Mouse (Mus musculus) bone marrow, adult 2 months (tissue): ENCODE results near the gene Ddx59. TPM values are rescaled to one million over a fixed set of nuclear protein-coding genes. Genes with fewer than 3 reads are reported as not detected.

Source experiments
- H3K27ac ChIP-seq: fragments of 200-500 bp; 2 replicates; pipeline ENCODE4 v1.5.1; 2012; ENCODE audit warnings: low read depth, mild to moderate bottlenecking, control low read depth, inconsistent platforms, low read length; ENCODE audit not compliant: control insufficient read depth, poor library complexity, insufficient read depth
- H3K4me1 ChIP-seq: fragments of 200-500 bp; 2 replicates; pipeline ENCODE4 v1.6.1; 2011; ENCODE audit warnings: low read length; ENCODE audit not compliant: control insufficient read depth, insufficient read depth
- H3K4me3 ChIP-seq: fragments of 200-500 bp; replicated peaks from 2 replicates; pipeline ENCODE3; 2011; ENCODE audit warnings: mild to moderate bottlenecking, low read depth, low read length, control low read depth; ENCODE audit not compliant: control insufficient read depth
- CTCF ChIP-seq: fragments of 200-500 bp; IDR thresholded peaks from 2 replicates; pipeline ENCODE4 v1.5.1; 2011; ENCODE audit warnings: low read length, control low read depth; ENCODE audit not compliant: control insufficient read depth, insufficient read depth
- POLR2A ChIP-seq: fragments of 200-500 bp; IDR thresholded peaks from 2 replicates; pipeline ENCODE4 v1.6.1; 2011; ENCODE audit warnings: low read depth, mild to moderate bottlenecking, control low read depth, low read length, borderline replicate concordance; ENCODE audit not compliant: control insufficient read depth
- WGBS: fragments of 180-500 bp; shearing (Covaris S2); methylation state at CpG from one replicate; pipeline ENCODE4 v1.1.7; 2018; 5-methylcytosine and 5-hydroxymethylcytosine counted together
- polyA plus RNA-seq: library from polyadenylated mRNA; stranded (reverse); fragments of >200 nt; gene quantifications from 2 replicates; pipeline ENCODE4 v1.2.4, GENCODE M21; 2011; ENCODE audit warnings: low replicate concordance; ENCODE audit not compliant: missing spikeins, insufficient read depth, insufficient read length

The Ddx59 gene
- polyA plus RNA-seq, 1 experiment = 3.9 TPM

GRCm38 (mm10) chr1:136456741-136457140, 41.7 kb downstream of the Ddx59 start:
- Histone ChIP-seq H3K27ac (no peak overlapping the region), H3K4me3 (no peak overlapping the region), H3K4me1 (no peaks in the 10 kb centered on the region)
- 74% methylated on average over 6 of the region's 6 CpGs for WGBS
- no peak for TF ChIP-seq CTCF
- TF ChIP-seq POLR2A = no peak

GRCm38 (mm10) chr1:136457403-136457802, 42.3 kb downstream of the Ddx59 start:
- TF ChIP-seq POLR2A (no peak), CTCF (no peak)

GRCm38 (mm10) chr1:136458691-136459245, 43.7 kb downstream of the Ddx59 start:
- Histone ChIP-seq H3K4me3 (no peak overlapping the region), H3K4me1 (no peaks in the 10 kb centered on the region), H3K27ac (no peak overlapping the region)
- WGBS = 32% methylated on average over 9 of the region's 9 CpGs
- TF ChIP-seq CTCF (no peak), POLR2A (no peak)

More at GRCm38 (mm10) chr1:136457403-136457802, 42.3 kb downstream of the Ddx59 start:
- no peak overlapping the region for H3K27ac ChIP-seq
- H3K4me1 ChIP-seq = no peaks in the 10 kb centered on the region
- H3K4me3 ChIP-seq = no peak overlapping the region
- 70% methylated on average over 4 of the region's 4 CpGs for WGBS

- no peak overlapping the region for H3K4me3 ChIP-seq
- no peak overlapping the region for H3K27ac ChIP-seq
- WGBS = 72% methylated on average over 10 of the region's 10 CpGs
- TF ChIP-seq POLR2A (no peak), CTCF (no peak)
- peaks cover 1% of the 10 kb centered on the region; the same call in 1 of the 2 replicates for H3K4me1 ChIP-seq
These were observed 47.4 kb downstream of the Ddx59 start for GRCm38 (mm10) chr1:136462443-136462842.

GRCm38 (mm10) chr1:136465168-136465567, 50.1 kb downstream of the Ddx59 start:
- TF ChIP-seq CTCF (no peak), POLR2A (no peak)
- H3K4me1 ChIP-seq = peaks cover 1% of the 10 kb centered on the region; the same call in 1 of the 2 replicates
- H3K27ac ChIP-seq = no peak overlapping the region
- H3K4me3 ChIP-seq = no peak overlapping the region

- Histone ChIP-seq H3K4me1 (peaks cover 1% of the 10 kb centered on the region; the same call in 1 of the 2 replicates), H3K4me3 (peak within 1 kb of the TSS; percentile 91), H3K27ac (peak within 1 kb of the TSS; percentile 64; the same call in 1 of the 2 replicates)
- TF ChIP-seq CTCF = no peak
- TF ChIP-seq POLR2A = peak; percentile 84; the same call in 1 of the 2 replicates
- WGBS = under 1% methylated on average over 52 of the region's 52 CpGs
These were observed 51.2 kb downstream of the Ddx59 start, which contains the start of gene Kif14 for GRCm38 (mm10) chr1:136466143-136466811. Kif14 (plus strand) TSS chr1:136466343.

- 90% methylated on average over 4 of the region's 4 CpGs for WGBS
- Histone ChIP-seq H3K4me1 (peaks cover 1% of the 10 kb centered on the region; the same call in 1 of the 2 replicates), H3K27ac (no peak overlapping the region), H3K4me3 (no peak overlapping the region)
- TF ChIP-seq POLR2A (no peak), CTCF (no peak)
These were observed 54.3 kb downstream of the Ddx59 start for GRCm38 (mm10) chr1:136469408-136469807.

- H3K4me1 ChIP-seq = peaks cover 1% of the 10 kb centered on the region; the same call in 1 of the 2 replicates
- WGBS = 86% methylated on average over 6 of the region's 6 CpGs
- no peak overlapping the region for H3K27ac ChIP-seq
- no peak overlapping the region for H3K4me3 ChIP-seq
- TF ChIP-seq CTCF = no peak
- TF ChIP-seq POLR2A = no peak
These were observed 55.4 kb downstream of the Ddx59 start for GRCm38 (mm10) chr1:136470471-136470870.

Other genes starting within 250 kb of the Ddx59 start
- gene Mroh3, start 202.4 kb upstream of the Ddx59 start, polyA plus RNA-seq = not detected in 2 replicates
- gene Inava, start 181.0 kb upstream of the Ddx59 start, polyA plus RNA-seq = not detected in 2 replicates
- gene Gpr25, start 154.4 kb upstream of the Ddx59 start, polyA plus RNA-seq = not detected in 2 replicates
- gene Camsap2, start 69.2 kb upstream of the Ddx59 start, polyA plus RNA-seq = 17.9 and 19.6 TPM in 2 replicates
- gene Kif14, start 51.1 kb downstream of the Ddx59 start, polyA plus RNA-seq = 12.3 and 15.0 TPM in 2 replicates
- 3.0 and 7.9 TPM in 2 replicates for gene Zfp281, start 209.6 kb downstream of the Ddx59 start, polyA plus RNA-seq